Mouse (Mus musculus) kidney, embryonic 14.5 days (tissue): ENCODE measurements around the gene Ddx6. TPM values are rescaled to one million over a fixed set of nuclear protein-coding genes. Genes with fewer than 3 reads are reported as not detected.
"Not testable (repeated sequence)": the region's sequence is repeated elsewhere in the genome, so short reads cannot be mapped to it uniquely, and the experiment has no call there.

Experiments used
- ATAC-seq: fragments of 200-750 bp; cut with Nextera tagmentation; 2 replicates; pipeline ENCODE4 v1.8.0; 2017; ENCODE audit warnings: moderate number of reproducible peaks, mild to moderate bottlenecking, moderate TSS enrichment, moderate library complexity; ENCODE audit not compliant: low FRiP score, low TSS enrichment
- H3K27ac ChIP-seq: fragments of 300-500 bp; sonication (generic); 2 replicates; pipeline ENCODE4 v1.5.1; 2014; ENCODE audit warnings: low read depth, mild to moderate bottlenecking, low read length, moderate library complexity, mixed read lengths
- H3K27me3 ChIP-seq: fragments of 300-500 bp; sonication (generic); 2 replicates; pipeline ENCODE4 v1.6.1; 2014; ENCODE audit warnings: mild to moderate bottlenecking, low read length; ENCODE audit not compliant: control insufficient read depth, insufficient read depth
- H3K36me3 ChIP-seq: fragments of 300-500 bp; sonication (generic); 2 replicates; pipeline ENCODE4 v1.6.1; 2014; ENCODE audit warnings: low read length, mixed read lengths; ENCODE audit not compliant: control insufficient read depth, insufficient read depth
- H3K4me1 ChIP-seq: fragments of 300-500 bp; sonication (generic); 2 replicates; pipeline ENCODE4 v1.6.1; 2014; ENCODE audit warnings: low read length, mixed read lengths; ENCODE audit not compliant: control insufficient read depth, insufficient read depth
- H3K4me2 ChIP-seq: fragments of 300-500 bp; sonication (generic); replicated peaks from 2 replicates; pipeline ENCODE4 v1.6.1; 2014; ENCODE audit warnings: low read depth, mild to moderate bottlenecking, low read length
- H3K4me3 ChIP-seq: fragments of 300-500 bp; sonication (generic); 2 replicates; pipeline ENCODE4 v1.5.1; 2014; ENCODE audit warnings: mild to moderate bottlenecking, low read length
- H3K9ac ChIP-seq: fragments of 300-500 bp; sonication (generic); 2 replicates; pipeline ENCODE4 v1.6.1; 2014; ENCODE audit warnings: low read depth, mild to moderate bottlenecking, low read length, moderate library complexity
- H3K9me3 ChIP-seq: fragments of 300-500 bp; sonication (generic); 2 replicates; pipeline ENCODE4 v1.6.1; 2016; ENCODE audit warnings: low read length; ENCODE audit not compliant: control insufficient read depth
- WGBS: fragments of 180-500 bp; shearing (Covaris S2); extraction: QIAGEN DNeasy Blood & Tissue Kit; methylation state at CpG from one replicate; pipeline ENCODE4 v1.1.7; 2014; 5-methylcytosine and 5-hydroxymethylcytosine counted together
- polyA plus RNA-seq: library from polyadenylated mRNA; unstranded; fragments of >200 nt; fragmentation: Nextera tagmentation; extraction: Ambion mirVana; gene quantifications from 2 replicates; pipeline ENCODE4 v1.2.1, GENCODE M21; 2014

Ddx6 gene
- polyA plus RNA-seq, 1 experiment from 2014 or later: 29.1 TPM

DNA sequence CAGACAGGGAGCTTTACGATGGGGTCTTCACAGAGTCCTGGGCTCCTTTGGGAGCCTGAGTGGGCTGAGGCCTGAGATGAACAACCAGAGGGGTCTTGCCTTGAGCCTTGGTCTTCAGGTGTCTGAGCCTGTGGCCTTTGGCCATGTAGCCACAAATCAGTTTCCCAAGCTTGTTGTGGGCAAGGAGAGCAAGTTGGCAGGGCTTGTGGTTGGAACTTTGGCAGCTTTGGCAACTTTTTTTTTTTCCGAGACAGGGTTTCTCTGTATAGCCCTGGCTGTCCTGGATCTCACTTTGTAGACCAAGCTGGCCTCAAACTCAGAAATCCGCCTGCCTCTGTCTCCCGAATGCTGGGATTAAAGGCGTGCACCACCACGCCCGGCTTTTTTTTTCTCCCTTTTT lies 28.6 kb upstream of the Ddx6 start:
- not testable (repeated sequence) for ATAC-seq, H3K27me3 ChIP-seq, H3K4me3 ChIP-seq, H3K36me3 ChIP-seq, H3K9me3 ChIP-seq, H3K4me1 ChIP-seq, H3K9ac ChIP-seq, H3K4me2 ChIP-seq, H3K27ac ChIP-seq
- WGBS: 86% methylated on average over 7 of the region's 7 CpGs

DNA sequence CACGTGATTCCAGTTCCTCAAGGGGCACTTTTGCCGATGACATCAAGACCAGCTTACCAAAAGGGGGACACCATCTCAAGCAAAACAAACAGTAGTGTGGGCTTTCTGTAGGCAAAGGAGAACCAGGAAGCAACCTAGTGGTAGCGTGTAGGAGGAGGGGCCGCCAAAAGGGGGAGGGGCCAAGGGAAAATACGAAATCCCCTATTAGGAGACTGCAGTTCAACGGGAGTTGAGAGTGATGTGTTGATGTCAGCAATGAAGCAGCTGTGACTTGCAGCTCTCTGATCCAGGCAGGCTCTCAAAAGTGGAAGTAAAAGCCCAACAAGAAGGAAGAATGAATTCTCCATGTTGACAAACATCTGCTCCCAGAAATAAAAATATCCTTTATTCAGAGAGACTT lies 25.3 kb upstream of the Ddx6 start:
- no peaks in the 10 kb centered on the region for H3K27me3 ChIP-seq
- no peak for ATAC-seq

DNA sequence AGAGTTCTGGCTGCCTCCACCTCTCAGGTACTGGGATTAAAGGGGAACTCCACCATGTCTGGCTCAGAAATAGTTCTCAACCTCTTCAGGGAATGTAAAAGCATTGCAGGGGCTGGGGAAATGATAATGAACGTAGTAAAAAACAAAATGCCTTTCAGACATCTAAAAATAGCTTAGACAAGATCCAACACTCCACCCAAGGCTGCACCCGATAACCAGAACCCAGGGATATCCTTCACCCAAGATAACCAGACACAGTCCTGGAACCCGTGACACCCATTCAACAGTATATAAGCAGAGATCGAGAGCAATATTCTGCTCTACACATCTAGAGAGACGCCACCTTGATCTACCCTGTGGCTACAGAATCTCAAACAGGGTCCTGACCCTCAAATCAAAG lies 24.6 kb upstream of the Ddx6 start:
- Histone ChIP-seq H3K4me1 (0 out of 2 replicates have a peak, but pooled peaks cover 3% of the 10 kb centered on the region), H3K4me3 (no peak overlapping the region), H3K27ac (no peak overlapping the region), H3K27me3 (no peaks in the 10 kb centered on the region), H3K36me3 (no peaks in the 10 kb centered on the region), H3K9ac (no peak overlapping the region), H3K4me2 (no peak overlapping the region), H3K9me3 (no peaks in the 10 kb centered on the region)
- ATAC-seq: no peak
- WGBS: 87% methylated on average over 5 of the region's 5 CpGs

More for the DNA sequence above, 25.3 kb upstream of the Ddx6 start:
- Histone ChIP-seq H3K4me1 (0 out of 2 replicates have a peak, but pooled peaks cover 3% of the 10 kb centered on the region), H3K4me2 (no peak overlapping the region), H3K4me3 (no peak overlapping the region), H3K9me3 (no peaks in the 10 kb centered on the region), H3K36me3 (no peaks in the 10 kb centered on the region), H3K27ac (no peak overlapping the region), H3K9ac (no peak overlapping the region)
- WGBS: 38% methylated on average over 6 of the region's 6 CpGs

DNA sequence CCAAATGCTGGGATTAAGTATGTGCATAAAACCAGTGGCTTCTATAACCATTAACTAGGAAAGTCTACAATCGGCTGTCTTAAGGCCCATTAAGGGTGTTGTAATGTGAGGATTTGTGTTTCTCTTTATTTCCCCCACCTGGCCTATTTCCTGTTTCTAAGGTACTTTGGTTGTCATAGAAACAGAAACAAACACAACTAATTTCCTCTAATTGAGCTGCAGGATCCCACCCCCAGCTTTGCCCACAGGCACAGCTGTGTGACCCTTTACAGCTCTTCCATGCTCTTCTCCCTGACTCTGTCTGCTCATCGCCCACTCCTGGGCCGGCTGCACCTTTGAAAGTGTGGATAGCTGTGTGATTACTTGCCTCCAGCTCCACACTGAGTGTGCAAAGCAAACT lies 23.3 kb upstream of the Ddx6 start:
- Histone ChIP-seq H3K4me1 (0 out of 2 replicates have a peak, but pooled peaks cover 3% of the 10 kb centered on the region), H3K27ac (no peak overlapping the region), H3K9ac (no peak overlapping the region), H3K4me3 (no peak overlapping the region), H3K27me3 (no peaks in the 10 kb centered on the region), H3K9me3 (no peaks in the 10 kb centered on the region), H3K4me2 (no peak overlapping the region), H3K36me3 (no peaks in the 10 kb centered on the region)
- 8% methylated on average over 3 of the region's 3 CpGs for WGBS
- ATAC-seq: no peak

DNA sequence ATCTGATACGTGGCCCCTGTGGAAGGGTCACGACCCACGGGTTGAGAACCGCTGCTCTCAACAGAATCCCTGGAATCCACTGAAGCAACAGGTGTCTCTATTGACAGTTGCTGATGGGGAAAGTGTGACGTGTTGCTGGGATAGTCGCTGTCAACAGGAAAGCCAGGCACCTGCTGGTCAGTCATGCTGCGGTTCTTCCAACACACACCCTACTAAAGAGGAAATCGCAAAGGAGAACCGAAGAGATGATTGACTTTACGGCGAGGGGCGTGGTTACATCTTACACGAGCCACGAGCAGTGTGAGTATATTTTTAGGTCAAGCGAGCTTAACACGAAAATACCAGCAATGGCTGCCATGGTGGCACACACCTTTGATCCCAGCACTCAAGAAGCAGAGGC lies 22.3 kb upstream of the Ddx6 start:
- H3K36me3 ChIP-seq: no peaks in the 10 kb centered on the region
- H3K4me2 ChIP-seq: no peak overlapping the region
- no peaks in the 10 kb centered on the region for H3K9me3 ChIP-seq
- H3K4me3 ChIP-seq: no peak overlapping the region
- 81% methylated on average over 16 of the region's 16 CpGs for WGBS
- H3K9ac ChIP-seq: no peak overlapping the region
- no peaks in the 10 kb centered on the region for H3K27me3 ChIP-seq
- H3K4me1 ChIP-seq: 0 out of 2 replicates have a peak, but pooled peaks cover 3% of the 10 kb centered on the region
- no peak for ATAC-seq
- no peak overlapping the region for H3K27ac ChIP-seq

DNA sequence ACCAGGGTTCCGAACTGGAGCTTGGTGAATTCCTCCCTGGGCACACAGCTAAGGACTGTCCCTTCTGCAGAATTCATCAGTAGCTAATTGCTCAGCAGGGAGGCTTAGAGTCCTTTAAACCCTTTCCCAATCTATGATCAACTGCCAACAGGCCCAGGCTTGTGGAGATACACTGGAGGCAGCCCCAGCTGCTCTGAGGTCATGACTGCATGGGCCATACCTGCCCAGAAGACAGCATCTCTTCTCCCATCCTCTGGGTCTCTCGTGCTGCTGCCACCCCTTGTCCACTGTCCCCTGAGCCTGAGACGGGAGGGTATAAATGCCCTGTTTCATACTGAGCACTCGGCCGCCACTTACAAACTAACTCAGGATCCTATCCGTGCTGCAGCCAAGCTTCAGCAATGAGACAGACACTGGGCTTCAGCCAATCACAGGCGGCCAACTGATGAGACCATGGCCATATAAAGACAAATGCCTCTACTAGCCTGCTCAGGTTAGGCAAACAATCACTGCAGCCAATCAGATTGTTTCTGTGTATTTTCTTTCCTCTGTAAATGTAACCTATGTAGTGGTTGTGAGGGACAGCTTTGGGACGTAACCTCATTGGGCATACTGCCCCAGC lies 17.9 kb upstream of the Ddx6 start:
- Histone ChIP-seq H3K27ac (no peak overlapping the region), H3K27me3 (no peaks in the 10 kb centered on the region), H3K4me1 (no peaks in the 10 kb centered on the region), H3K9ac (no peak overlapping the region), H3K4me2 (no peak overlapping the region), H3K4me3 (no peak overlapping the region), H3K9me3 (no peaks in the 10 kb centered on the region), H3K36me3 (no peaks in the 10 kb centered on the region)
- no peak for ATAC-seq
- WGBS: 68% methylated on average over 8 of the region's 8 CpGs

DNA sequence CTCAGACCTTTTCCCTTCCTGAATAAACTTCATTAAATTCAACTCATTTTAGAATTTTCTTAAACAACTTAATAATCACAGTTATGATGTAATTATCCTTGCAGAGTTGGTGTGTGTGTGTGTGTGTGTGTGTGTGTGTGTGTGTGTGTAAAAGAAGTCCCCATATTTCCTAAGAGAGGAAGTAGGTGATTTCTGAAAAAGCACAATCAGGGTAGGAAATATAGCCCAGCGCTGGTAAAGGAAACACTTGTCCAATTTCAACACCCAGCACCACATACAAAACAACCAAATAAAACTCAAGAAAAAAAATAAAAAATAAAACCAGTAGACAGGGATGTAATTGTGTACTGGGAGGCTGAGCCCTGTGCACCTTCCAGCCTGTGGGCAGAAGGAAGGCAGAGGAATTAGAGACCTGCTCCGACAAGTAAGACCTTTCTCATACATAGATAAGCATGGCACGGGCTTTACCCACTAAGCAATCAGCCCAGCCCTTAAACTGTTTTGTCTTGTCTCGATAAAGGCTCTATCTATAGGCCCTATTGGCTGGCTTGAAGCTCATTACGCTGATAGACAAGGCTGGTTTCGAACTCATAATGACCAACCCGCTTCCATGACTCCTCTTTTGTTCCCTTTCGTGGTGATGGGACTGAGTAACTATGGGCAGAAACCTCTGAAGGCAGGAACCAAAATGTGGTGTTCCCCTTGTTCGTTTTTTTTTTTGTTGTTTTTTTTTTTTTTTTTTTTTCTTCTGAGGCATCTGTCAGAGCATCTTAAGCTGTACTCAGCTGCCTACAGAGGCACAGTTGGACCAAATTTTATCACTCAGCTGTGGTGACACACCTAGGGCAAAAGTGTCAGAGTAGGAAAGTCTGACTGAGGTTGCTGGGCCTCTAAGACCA lies 17.2 kb upstream of the Ddx6 start:
- H3K9me3 ChIP-seq: no peaks in the 10 kb centered on the region
- no peak overlapping the region for H3K27ac ChIP-seq
- WGBS: 91% methylated on average over 9 of the region's 9 CpGs
- no peak overlapping the region for H3K9ac ChIP-seq
- no peak for ATAC-seq
- H3K36me3 ChIP-seq: no peaks in the 10 kb centered on the region
- no peak overlapping the region for H3K4me2 ChIP-seq
- H3K4me3 ChIP-seq: no peak overlapping the region
- H3K4me1 ChIP-seq: no peaks in the 10 kb centered on the region
- no peaks in the 10 kb centered on the region for H3K27me3 ChIP-seq

DNA sequence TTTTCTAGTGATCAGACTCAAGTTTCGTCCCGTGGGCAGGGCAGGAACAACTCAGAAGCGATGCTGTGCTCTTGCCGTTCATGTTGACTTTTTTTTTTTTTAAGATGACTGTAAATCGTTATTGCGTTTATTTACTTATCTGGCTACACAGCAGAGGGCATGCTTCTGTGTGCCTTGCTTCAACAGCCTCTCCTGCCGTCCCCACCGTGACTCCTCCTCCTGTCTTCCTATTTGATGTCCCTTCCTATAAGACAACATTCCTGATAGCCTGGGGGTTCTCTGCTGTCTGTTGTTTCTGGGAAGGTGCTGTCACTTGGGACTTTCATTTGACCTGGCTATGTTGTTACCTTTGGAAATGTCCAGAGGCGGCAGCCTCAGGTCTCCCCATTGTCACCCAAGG lies 16.1 kb upstream of the Ddx6 start:
- no peak overlapping the region for H3K27ac ChIP-seq
- H3K4me1 ChIP-seq: no peaks in the 10 kb centered on the region
- no peak overlapping the region for H3K4me2 ChIP-seq
- 32% methylated on average over 9 of the region's 9 CpGs for WGBS
- no peaks in the 10 kb centered on the region for H3K36me3 ChIP-seq
- no peaks in the 10 kb centered on the region for H3K27me3 ChIP-seq
- H3K9ac ChIP-seq: no peak overlapping the region
- ATAC-seq: no peak
- no peak overlapping the region for H3K4me3 ChIP-seq
- no peaks in the 10 kb centered on the region for H3K9me3 ChIP-seq

DNA sequence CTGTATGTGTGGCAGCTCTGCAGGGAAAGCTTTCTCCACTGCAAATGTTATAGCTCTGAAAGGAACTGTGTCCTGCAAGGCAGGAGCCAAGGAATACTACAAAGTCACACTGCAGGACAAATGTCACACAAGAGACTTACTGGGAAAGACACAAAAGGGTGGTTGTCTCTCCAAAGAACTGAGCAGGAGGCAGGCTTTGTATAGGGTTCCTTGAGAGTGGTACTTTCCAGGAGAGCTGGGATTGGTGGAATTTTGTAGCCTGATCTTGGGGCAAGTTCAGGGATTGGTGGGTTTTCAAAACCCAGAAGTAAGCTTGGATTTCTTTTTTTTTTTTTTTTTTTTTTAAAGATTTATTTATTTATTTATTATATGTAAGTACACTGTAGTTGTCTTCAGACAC lies 15.6 kb upstream of the Ddx6 start:
- Histone ChIP-seq H3K36me3 (no peaks in the 10 kb centered on the region), H3K27ac (no peak overlapping the region), H3K4me2 (no peak overlapping the region), H3K4me3 (no peak overlapping the region), H3K4me1 (no peaks in the 10 kb centered on the region), H3K27me3 (no peaks in the 10 kb centered on the region), H3K9me3 (no peaks in the 10 kb centered on the region), H3K9ac (no peak overlapping the region)
- no peak for ATAC-seq
